Mouse (Mus musculus) limb, embryonic 15.5 days (tissue): ENCODE measurements around the gene Tmbim6. TPM values are rescaled to one million over a fixed set of nuclear protein-coding genes. Genes with fewer than 3 reads are reported as not detected.
"Not testable (repeated sequence)": the region's sequence is repeated elsewhere in the genome, so short reads cannot be mapped to it uniquely, and the experiment has no call there.

ENCODE experiments used
- ATAC-seq: fragments of 200-750 bp; cut with Nextera tagmentation; 2 replicates; pipeline ENCODE4 v1.8.0; 2017; ENCODE audit warnings: low read depth, moderate TSS enrichment; ENCODE audit not compliant: insufficient number of reproducible peaks, low FRiP score, low TSS enrichment
- H3K27ac ChIP-seq: fragments of 300-500 bp; sonication (generic); 2 replicates; pipeline ENCODE4 v1.5.1; 2015; ENCODE audit warnings: moderate library complexity, mild to moderate bottlenecking, inconsistent platforms
- H3K27me3 ChIP-seq: fragments of 300-500 bp; sonication (generic); 2 replicates; pipeline ENCODE4 v1.6.1; 2015; ENCODE audit warnings: inconsistent platforms
- H3K36me3 ChIP-seq: fragments of 300-500 bp; sonication (generic); 2 replicates; pipeline ENCODE4 v1.6.1; 2015; ENCODE audit warnings: inconsistent platforms
- H3K4me1 ChIP-seq: fragments of 300-500 bp; sonication (generic); 2 replicates; pipeline ENCODE4 v1.6.1; 2015; ENCODE audit warnings: inconsistent platforms
- H3K4me2 ChIP-seq: fragments of 300-500 bp; sonication (generic); 2 replicates; pipeline ENCODE4 v1.6.1; 2015; ENCODE audit warnings: mild to moderate bottlenecking, inconsistent platforms
- H3K4me3 ChIP-seq: fragments of 300-500 bp; sonication (generic); 2 replicates; pipeline ENCODE4 v1.5.1; 2015; ENCODE audit warnings: mild to moderate bottlenecking, inconsistent platforms
- H3K9ac ChIP-seq: fragments of 300-500 bp; sonication (generic); 2 replicates; pipeline ENCODE4 v1.6.1; 2015; ENCODE audit warnings: inconsistent platforms
- H3K9me3 ChIP-seq: fragments of 300-500 bp; sonication (generic); 2 replicates; pipeline ENCODE4 v1.6.1; 2016; ENCODE audit warnings: inconsistent platforms
- WGBS: fragments of 180-500 bp; shearing (Covaris S2); methylation state at CpG from one replicate; pipeline ENCODE4 v1.1.7; 2015; 5-methylcytosine and 5-hydroxymethylcytosine counted together
- polyA plus RNA-seq: library from polyadenylated mRNA; unstranded; fragments of >200 nt; fragmentation: Nextera tagmentation; extraction: Ambion mirVana; gene quantifications from 2 replicates; pipeline ENCODE4 v1.2.1, GENCODE M21; 2015

Gene Tmbim6
- polyA plus RNA-seq, 1 experiment from 2014 or later = 327 TPM

DNA sequence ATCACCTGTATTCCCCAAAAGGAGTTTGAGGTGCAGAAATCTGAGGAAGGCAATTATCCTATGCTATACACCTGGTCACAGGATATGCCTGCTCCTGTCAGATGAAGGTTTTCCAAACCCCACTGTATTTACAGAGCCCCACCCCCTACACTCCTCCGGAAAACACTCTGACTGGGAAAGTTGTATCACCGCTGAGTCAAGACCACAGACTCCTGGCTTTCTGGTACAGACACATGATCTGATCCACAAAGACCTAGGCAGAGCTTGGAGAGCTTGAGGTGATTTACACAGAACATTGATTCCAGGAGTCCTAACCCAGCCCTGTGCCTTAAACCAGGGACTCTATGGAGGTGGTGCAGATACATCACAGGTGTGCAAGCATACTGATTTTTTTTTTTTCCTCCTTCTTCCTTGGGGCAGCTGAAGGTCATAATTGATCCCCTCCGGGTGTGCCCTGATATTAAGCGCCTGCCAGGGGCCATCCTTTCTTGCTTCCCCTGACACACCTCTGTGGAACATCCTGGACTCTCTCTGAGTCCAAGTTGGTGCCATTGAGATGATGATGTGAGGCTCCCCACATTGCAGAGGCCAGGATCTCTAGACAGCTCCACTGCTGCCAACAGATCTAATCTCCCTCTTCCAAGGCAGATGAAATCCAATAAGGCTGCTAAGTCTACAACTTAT lies 24.0 kb upstream of the Tmbim6 start:
- Histone ChIP-seq H3K36me3 (no peaks in the 10 kb centered on the region), H3K27ac (no peak overlapping the region; the same call in 1 of the 2 replicates), H3K27me3 (no peaks in the 10 kb centered on the region), H3K4me3 (peak overlapping the region; percentile 84), H3K4me1 (peaks cover 33% of the 10 kb centered on the region), H3K9me3 (no peaks in the 10 kb centered on the region), H3K9ac (0 out of 2 replicates have a peak overlapping the region, but pooled peaks have one; percentile 82), H3K4me2 (peak overlapping the region; percentile 67)
- ATAC-seq = no peak
- WGBS = 37% methylated on average over 4 of the region's 4 CpGs

DNA sequence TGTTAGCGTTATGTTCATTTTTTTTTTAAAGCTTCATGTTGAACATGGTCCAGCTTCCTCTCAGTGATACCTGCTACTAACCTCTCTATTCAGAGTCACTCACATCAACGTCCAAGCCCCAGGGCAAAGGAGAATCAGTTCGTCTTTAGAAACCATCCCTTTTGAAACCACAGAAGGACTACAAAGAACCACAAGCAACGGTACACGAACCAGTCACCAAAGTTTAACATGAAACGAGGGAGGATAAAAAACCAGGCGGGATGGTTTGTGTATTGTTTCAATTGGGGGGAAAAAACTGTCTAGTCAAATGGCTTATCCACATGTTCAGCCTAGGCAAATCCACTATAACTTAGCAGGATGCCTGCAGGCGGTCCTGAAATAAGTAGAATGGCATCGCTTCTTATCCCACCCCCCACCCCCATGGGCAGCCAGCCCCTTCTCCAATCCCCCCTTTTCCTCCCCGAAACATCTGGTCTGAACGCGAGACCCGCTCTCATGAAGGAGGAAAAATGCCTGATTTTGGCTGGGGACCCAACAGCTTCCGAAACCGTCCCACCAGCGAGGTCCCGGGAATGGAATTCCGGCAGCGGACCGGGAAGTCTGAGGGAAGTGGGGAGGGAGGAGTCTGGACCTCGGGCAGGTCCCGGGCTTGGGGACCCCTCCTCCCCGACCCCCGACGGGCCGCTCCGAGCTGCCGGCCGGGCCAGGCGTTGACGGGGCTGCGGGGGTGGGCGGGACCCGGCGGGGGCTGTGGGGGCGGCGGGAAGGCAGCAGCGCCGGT lies 23.1 kb upstream of the Tmbim6 start:
- peak; percentile 70 for ATAC-seq
- Histone ChIP-seq H3K4me3 (peak overlapping the region; percentile 84), H3K36me3 (no peaks in the 10 kb centered on the region), H3K27me3 (no peaks in the 10 kb centered on the region), H3K4me2 (peak overlapping the region; percentile 67), H3K9me3 (no peaks in the 10 kb centered on the region), H3K27ac (peak overlapping the region; percentile 97), H3K9ac (peak overlapping the region; percentile 82), H3K4me1 (peaks cover 27% of the 10 kb centered on the region)
- WGBS = 2% methylated on average over 28 of the region's 39 CpGs

DNA sequence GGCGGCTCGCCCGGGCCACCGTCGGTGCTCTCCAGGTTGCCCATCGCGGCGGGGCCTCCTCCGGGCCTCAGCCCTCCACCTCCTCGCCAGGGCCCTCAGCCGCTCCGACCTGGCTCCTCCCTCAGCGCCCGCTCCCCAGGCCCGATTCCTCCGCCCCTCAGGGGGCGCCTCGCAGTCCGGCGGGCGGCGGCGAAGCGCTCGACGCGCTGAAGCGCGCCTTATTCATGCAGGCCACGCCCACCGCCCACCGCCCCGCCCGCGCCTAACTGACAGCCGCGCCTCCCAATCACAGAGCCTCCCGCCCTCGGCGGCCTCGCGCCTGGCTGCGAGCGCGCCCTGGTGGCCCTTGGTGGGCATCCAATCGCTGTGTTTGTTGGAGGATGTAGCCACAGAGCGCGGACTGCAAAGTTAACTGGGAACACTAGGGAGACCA lies 22.4 kb upstream of the Tmbim6 start, which contains the start of gene Fmnl3:
TSS of gene Fmnl3 (minus strand) at position 224 of the 433 bp plus-strand sequence.
- Histone ChIP-seq H3K9ac (peak within 1 kb of the TSS; percentile 82), H3K36me3 (no peaks in the 10 kb centered on the region), H3K4me2 (peak within 1 kb of the TSS; percentile 67), H3K27me3 (no peaks in the 10 kb centered on the region), H3K4me3 (peak within 1 kb of the TSS; percentile 84), H3K9me3 (no peaks in the 10 kb centered on the region), H3K4me1 (peaks cover 21% of the 10 kb centered on the region), H3K27ac (peak within 1 kb of the TSS; percentile 97)
- under 1% methylated on average over 48 of the region's 48 CpGs for WGBS
- ATAC-seq = peak; percentile 93

DNA sequence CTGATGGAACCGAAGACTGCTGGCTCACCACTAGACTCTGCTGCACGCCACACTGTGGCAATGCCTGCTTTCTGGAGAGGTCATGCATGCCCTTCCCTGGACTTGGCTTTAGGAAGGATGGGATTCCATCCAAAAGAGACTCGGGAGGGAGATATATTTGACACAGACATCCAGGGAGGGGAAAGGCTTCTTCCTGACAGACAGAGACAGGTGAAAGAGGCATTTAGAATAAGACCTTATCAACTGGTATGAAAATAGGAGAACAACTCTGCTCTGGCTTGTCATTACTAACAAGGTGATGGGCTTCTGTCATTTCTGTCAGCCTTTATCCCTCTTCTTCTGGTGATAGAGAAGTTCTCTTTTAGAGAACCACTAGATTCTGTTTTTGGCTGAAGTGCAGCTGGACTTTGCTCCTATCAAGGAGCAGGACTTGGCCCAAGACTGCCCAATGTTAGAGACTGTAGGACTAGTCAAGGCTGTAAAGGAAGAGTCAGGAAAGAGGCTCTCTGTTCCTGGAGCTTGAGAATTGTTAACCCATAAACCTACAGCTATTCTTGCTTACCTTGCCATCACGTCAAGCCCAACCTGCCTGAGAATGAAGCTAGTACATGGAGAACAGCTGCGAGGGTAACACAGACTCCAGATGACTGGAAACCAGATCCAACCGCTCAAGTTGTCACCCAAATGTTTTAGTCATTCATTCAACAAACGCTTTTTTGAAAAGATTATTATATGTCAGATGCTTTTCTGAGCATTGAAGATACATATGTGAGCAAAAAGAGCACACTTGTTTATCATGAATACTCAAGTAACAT lies 20.9 kb upstream of the Tmbim6 start:
- Histone ChIP-seq H3K9me3 (no peaks in the 10 kb centered on the region), H3K9ac (no peak overlapping the region), H3K36me3 (no peaks in the 10 kb centered on the region), H3K4me3 (no peak overlapping the region), H3K4me2 (no peak overlapping the region), H3K27ac (no peak overlapping the region), H3K4me1 (peaks cover 18% of the 10 kb centered on the region), H3K27me3 (no peaks in the 10 kb centered on the region)
- no peak for ATAC-seq
- WGBS = 79% methylated on average over 7 of the region's 7 CpGs

- Histone ChIP-seq H3K27ac (no peak overlapping the region), H3K9me3 (no peaks in the 10 kb centered on the region), H3K9ac (no peak overlapping the region), H3K4me3 (no peak overlapping the region), H3K4me2 (no peak overlapping the region), H3K27me3 (no peaks in the 10 kb centered on the region), H3K4me1 (peaks cover 18% of the 10 kb centered on the region), H3K36me3 (no peaks in the 10 kb centered on the region)
- ATAC-seq = no peak
- WGBS = 82% methylated on average over 9 of the region's 9 CpGs
Measured at GRCm38 (mm10) chr15:99372761-99373160, 19.9 kb upstream of the Tmbim6 start.

- Histone ChIP-seq H3K27ac (no peak overlapping the region), H3K36me3 (no peaks in the 10 kb centered on the region), H3K4me1 (peaks cover 4% of the 10 kb centered on the region; the same call in 1 of the 2 replicates), H3K9ac (no peak overlapping the region), H3K4me2 (no peak overlapping the region), H3K9me3 (no peaks in the 10 kb centered on the region), H3K27me3 (no peaks in the 10 kb centered on the region), H3K4me3 (no peak overlapping the region)
- WGBS = 87% methylated on average over 5 of the region's 5 CpGs
- no peak for ATAC-seq
Measured at GRCm38 (mm10) chr15:99375036-99375435, 17.6 kb upstream of the Tmbim6 start.

- Histone ChIP-seq H3K36me3 (no peaks in the 10 kb centered on the region), H3K9ac (no peak overlapping the region), H3K27me3 (no peaks in the 10 kb centered on the region), H3K4me1 (peaks cover 2% of the 10 kb centered on the region; the same call in 1 of the 2 replicates), H3K9me3 (no peaks in the 10 kb centered on the region), H3K4me3 (no peak overlapping the region), H3K4me2 (no peak overlapping the region), H3K27ac (no peak overlapping the region)
- no peak for ATAC-seq
- WGBS = 91% methylated on average over 3 of the region's 3 CpGs
Measured at GRCm38 (mm10) chr15:99375581-99375980, 17.1 kb upstream of the Tmbim6 start.

DNA sequence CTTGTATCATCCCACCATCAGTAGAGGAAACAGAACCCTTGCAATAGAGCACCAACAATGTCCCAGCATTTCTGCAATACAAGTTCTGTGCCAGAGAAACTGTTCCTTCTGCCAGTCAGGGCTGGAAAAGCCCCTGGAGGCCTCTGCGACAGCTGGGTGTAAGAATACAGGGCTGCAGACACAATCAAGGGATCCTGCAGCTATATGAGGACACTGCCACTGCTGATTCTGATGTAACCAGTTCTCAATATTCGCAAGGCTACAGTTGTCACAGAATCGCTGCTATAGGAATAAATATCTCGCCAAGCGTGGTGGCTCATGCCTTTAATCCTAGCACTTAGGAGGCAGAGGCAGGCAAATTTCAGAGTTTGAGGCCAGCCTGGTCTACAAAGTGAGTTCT lies 16.4 kb upstream of the Tmbim6 start:
- no peaks in the 10 kb centered on the region for H3K36me3 ChIP-seq
- H3K27me3 ChIP-seq = no peaks in the 10 kb centered on the region
- 85% methylated on average over 5 of the region's 5 CpGs for WGBS
- H3K4me1 ChIP-seq = no peaks in the 10 kb centered on the region
- H3K4me3 ChIP-seq = no peak overlapping the region
- H3K4me2 ChIP-seq = no peak overlapping the region
- no peak overlapping the region for H3K27ac ChIP-seq
- H3K9me3 ChIP-seq = no peaks in the 10 kb centered on the region
- no peak overlapping the region for H3K9ac ChIP-seq
- no peak for ATAC-seq

DNA sequence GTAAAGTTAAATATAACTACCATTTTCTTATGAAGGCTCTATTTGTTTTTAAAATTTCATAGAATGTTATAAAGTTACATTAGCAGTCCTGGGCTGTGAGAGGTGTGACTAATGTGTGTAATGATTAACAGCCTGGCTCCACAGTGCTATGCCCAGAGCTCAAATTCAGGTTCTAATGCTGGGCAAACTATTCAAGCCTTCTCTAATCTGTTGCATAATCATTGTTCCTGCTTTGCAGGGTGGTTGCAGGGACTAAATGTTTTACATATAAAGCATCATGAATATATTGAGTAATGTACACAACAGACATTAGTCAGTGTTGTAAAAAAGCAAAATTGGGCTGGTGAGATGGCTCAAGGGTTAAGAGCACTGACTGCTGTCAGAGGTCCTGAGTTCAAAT lies 9.8 kb upstream of the Tmbim6 start:
- Histone ChIP-seq H3K27me3 (no peaks in the 10 kb centered on the region), H3K36me3 (no peaks in the 10 kb centered on the region), H3K4me1 (peaks cover 3% of the 10 kb centered on the region), H3K27ac (no peak overlapping the region), H3K4me3 (no peak overlapping the region), H3K9me3 (no peaks in the 10 kb centered on the region), H3K4me2 (no peak overlapping the region), H3K9ac (no peak overlapping the region)
- no peak for ATAC-seq

DNA sequence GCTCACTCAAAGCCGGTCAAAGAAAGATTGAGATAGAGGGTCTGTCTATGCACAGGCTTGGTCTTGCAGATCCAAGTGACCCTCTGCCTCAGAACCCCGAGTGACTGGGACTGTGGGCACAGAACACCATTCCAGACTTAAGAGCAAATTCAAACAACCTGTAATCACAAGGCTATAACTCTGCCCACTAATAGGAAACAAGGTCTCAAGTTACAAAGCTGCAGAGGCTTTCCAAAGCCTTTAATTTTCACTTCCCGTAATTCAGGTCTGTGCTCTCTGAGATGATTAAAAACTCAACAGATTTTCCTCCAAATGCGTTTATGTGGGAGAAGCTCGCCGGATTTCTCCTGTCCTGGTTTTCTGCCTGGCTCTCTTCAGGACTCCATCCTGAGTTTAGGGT lies 8.6 kb upstream of the Tmbim6 start:
- peaks cover 3% of the 10 kb centered on the region for H3K4me1 ChIP-seq
- no peaks in the 10 kb centered on the region for H3K36me3 ChIP-seq
- no peak overlapping the region for H3K4me3 ChIP-seq
- no peaks in the 10 kb centered on the region for H3K9me3 ChIP-seq
- H3K27ac ChIP-seq = no peak overlapping the region
- no peaks in the 10 kb centered on the region for H3K27me3 ChIP-seq
- 0 out of 2 replicates have a peak overlapping the region, but pooled peaks have one; percentile 7 for H3K9ac ChIP-seq
- 13% methylated on average over 6 of the region's 6 CpGs for WGBS
- no peak overlapping the region for H3K4me2 ChIP-seq
- ATAC-seq = no peak

- not testable (repeated sequence) for H3K4me1 ChIP-seq, H3K9ac ChIP-seq, H3K4me2 ChIP-seq, H3K36me3 ChIP-seq, H3K4me3 ChIP-seq, ATAC-seq, H3K9me3 ChIP-seq, H3K27ac ChIP-seq, H3K27me3 ChIP-seq
- WGBS = 71% methylated on average over 3 of the region's 3 CpGs
Measured at GRCm38 (mm10) chr15:99386110-99386509, 6.6 kb upstream of the Tmbim6 start.
